Mouse (Mus musculus) liver, adult 2 months (tissue): Measurements from ENCODE around the gene Acaca.

ENCODE experiments used
- CTCF ChIP-seq: fragments of 200-500 bp; IDR thresholded peaks from 2 replicates; pipeline ENCODE4 v1.5.1; 2011; ENCODE audit warnings: low read depth, low read length, control low read depth
- POLR2A ChIP-seq: fragments of 200-500 bp; IDR thresholded peaks from 2 replicates; pipeline ENCODE4 v1.6.1; 2011; ENCODE audit warnings: low read length, control low read depth; ENCODE audit not compliant: insufficient read depth; ENCODE audit errors: extremely low read depth

- TF ChIP-seq CTCF: no peak
- no peak for TF ChIP-seq POLR2A
These were observed 281.6 kb downstream of the Acaca start for GRCm38 (mm10) chr11:84410879-84411641.
